Mouse (Mus musculus) liver, embryonic 13.5 days (tissue): ENCODE data around the gene Krr1. TPM values are rescaled to one million over a fixed set of nuclear protein-coding genes. Genes with fewer than 3 reads are reported as not detected.
A peak's percentile ranks its signal among the peaks of the same experiment; 100 is the strongest.

Experiments
- ATAC-seq: fragments of 200-750 bp; cut with Nextera tagmentation; 2 replicates; pipeline ENCODE4 v1.8.0; 2017; ENCODE audit warnings: low read depth, mild to moderate bottlenecking, moderate number of reproducible peaks, moderate library complexity
- DNase-seq: peaks from one replicate; pipeline ENCODE4 v3.0.0; 2022
- H3K27ac ChIP-seq: fragments of 300-500 bp; sonication (generic); 2 replicates; pipeline ENCODE4 v1.5.1; 2015; ENCODE audit warnings: moderate library complexity, mild to moderate bottlenecking, inconsistent platforms
- H3K27me3 ChIP-seq: fragments of 300-500 bp; sonication (generic); 2 replicates; pipeline ENCODE4 v1.6.1; 2015; ENCODE audit warnings: mild to moderate bottlenecking, inconsistent platforms
- H3K36me3 ChIP-seq: fragments of 300-500 bp; sonication (generic); 2 replicates; pipeline ENCODE4 v1.6.1; 2015; ENCODE audit warnings: mild to moderate bottlenecking, inconsistent platforms
- H3K4me1 ChIP-seq: fragments of 300-500 bp; sonication (generic); replicated peaks from 2 replicates; pipeline ENCODE4 v1.6.1; 2015; ENCODE audit warnings: inconsistent platforms
- H3K4me2 ChIP-seq: fragments of 300-500 bp; sonication (generic); 2 replicates; pipeline ENCODE4 v1.6.1; 2015; ENCODE audit warnings: inconsistent platforms, mild to moderate bottlenecking, moderate library complexity
- H3K4me3 ChIP-seq: fragments of 300-500 bp; sonication (generic); replicated peaks from 2 replicates; pipeline ENCODE4 v1.5.1; 2015; ENCODE audit warnings: mild to moderate bottlenecking, inconsistent platforms
- H3K9ac ChIP-seq: fragments of 300-500 bp; sonication (generic); 2 replicates; pipeline ENCODE4 v1.6.1; 2015; ENCODE audit warnings: mild to moderate bottlenecking, inconsistent platforms
- H3K9me3 ChIP-seq: fragments of 300-500 bp; sonication (generic); replicated peaks from 2 replicates; pipeline ENCODE4 v1.6.1; 2016; ENCODE audit warnings: inconsistent platforms
- WGBS: fragments of 180-500 bp; shearing (Covaris S2); methylation state at CpG from one replicate; pipeline ENCODE4 v1.1.7; 2015; ENCODE audit not compliant: insufficient replicate concordance; 5-methylcytosine and 5-hydroxymethylcytosine counted together
- polyA plus RNA-seq: library from polyadenylated mRNA; unstranded; fragments of >200 nt; fragmentation: Nextera tagmentation; extraction: Ambion mirVana; gene quantifications from 2 replicates; pipeline ENCODE4 v1.2.1, GENCODE M21; 2015

Krr1 gene
- polyA plus RNA-seq, 1 experiment from 2014 or later: 27.5 TPM

GRCm38 (mm10) chr10:111943026-111943425 is 29.4 kb upstream of the Krr1 start:
- no peaks in the 10 kb centered on the region for H3K9me3 ChIP-seq
- ATAC-seq (no peak), DNase-seq (no peak)
- H3K27ac ChIP-seq: no peak overlapping the region
- no peak overlapping the region for H3K4me3 ChIP-seq
- WGBS: 67% methylated on average over 7 of the region's 7 CpGs
- H3K9ac ChIP-seq: no peak overlapping the region
- no peaks in the 10 kb centered on the region for H3K36me3 ChIP-seq
- H3K4me1 ChIP-seq: no peaks in the 10 kb centered on the region
- H3K4me2 ChIP-seq: no peak overlapping the region
- H3K27me3 ChIP-seq: no peaks in the 10 kb centered on the region

GRCm38 (mm10) chr10:111945563-111945962 is 26.9 kb upstream of the Krr1 start:
- H3K27me3 ChIP-seq: no peaks in the 10 kb centered on the region
- ATAC-seq (no peak), DNase-seq (no peak)
- WGBS: 57% methylated on average over 3 of the region's 3 CpGs
- no peak overlapping the region for H3K4me3 ChIP-seq
- H3K9me3 ChIP-seq: no peaks in the 10 kb centered on the region
- no peaks in the 10 kb centered on the region for H3K4me1 ChIP-seq
- H3K27ac ChIP-seq: no peak overlapping the region
- no peaks in the 10 kb centered on the region for H3K36me3 ChIP-seq
- no peak overlapping the region for H3K4me2 ChIP-seq
- H3K9ac ChIP-seq: no peak overlapping the region

- no peaks in the 10 kb centered on the region for H3K4me1 ChIP-seq
- H3K4me2 ChIP-seq: no peak overlapping the region
- no peaks in the 10 kb centered on the region for H3K36me3 ChIP-seq
- H3K27ac ChIP-seq: no peak overlapping the region
- 86% methylated on average over 1 of the region's 1 CpGs for WGBS
- no peaks in the 10 kb centered on the region for H3K9me3 ChIP-seq
- no peak overlapping the region for H3K4me3 ChIP-seq
- DNase-seq (no peak), ATAC-seq (no peak)
- H3K9ac ChIP-seq: no peak overlapping the region
- H3K27me3 ChIP-seq: no peaks in the 10 kb centered on the region
Measured at GRCm38 (mm10) chr10:111948041-111948440, 24.4 kb upstream of the Krr1 start.

GRCm38 (mm10) chr10:111949008-111949407 is 23.5 kb upstream of the Krr1 start:
- Histone ChIP-seq H3K9me3 (no peaks in the 10 kb centered on the region), H3K36me3 (no peaks in the 10 kb centered on the region), H3K4me2 (no peak overlapping the region), H3K9ac (no peak overlapping the region), H3K27ac (no peak overlapping the region), H3K4me3 (no peak overlapping the region), H3K27me3 (no peaks in the 10 kb centered on the region), H3K4me1 (no peaks in the 10 kb centered on the region)
- DNase-seq: no peak
- no peak for ATAC-seq
- 58% methylated on average over 4 of the region's 4 CpGs for WGBS

GRCm38 (mm10) chr10:111955836-111956235 is 16.6 kb upstream of the Krr1 start:
- H3K4me1 ChIP-seq: no peaks in the 10 kb centered on the region
- H3K4me3 ChIP-seq: no peak overlapping the region
- ATAC-seq (no peak), DNase-seq (no peak)
- H3K36me3 ChIP-seq: no peaks in the 10 kb centered on the region
- WGBS: 64% methylated on average over 2 of the region's 2 CpGs
- H3K9ac ChIP-seq: no peak overlapping the region
- H3K27ac ChIP-seq: no peak overlapping the region
- H3K27me3 ChIP-seq: no peaks in the 10 kb centered on the region
- no peak overlapping the region for H3K4me2 ChIP-seq
- no peaks in the 10 kb centered on the region; the same call in 1 of the 2 replicates for H3K9me3 ChIP-seq

- DNase-seq: peak; percentile 9
- no peak overlapping the region for H3K4me2 ChIP-seq
Measured at GRCm38 (mm10) chr10:111957271-111958045, 15.0 kb upstream of the Krr1 start.

GRCm38 (mm10) chr10:111958046-111958421 is 14.4 kb upstream of the Krr1 start:
- DNase-seq: no peak
- Histone ChIP-seq H3K4me1 (no peaks in the 10 kb centered on the region), H3K36me3 (no peaks in the 10 kb centered on the region), H3K27ac (no peak overlapping the region), H3K9ac (no peak overlapping the region), H3K9me3 (no peaks in the 10 kb centered on the region; the same call in 1 of the 2 replicates), H3K27me3 (no peaks in the 10 kb centered on the region), H3K4me3 (no peak overlapping the region), H3K4me2 (no peak overlapping the region)
- 27% methylated on average over 4 of the region's 4 CpGs for WGBS
- ATAC-seq: no peak

More at GRCm38 (mm10) chr10:111957271-111958045, 15.0 kb upstream of the Krr1 start:
- no peak for ATAC-seq
- Histone ChIP-seq H3K4me1 (no peaks in the 10 kb centered on the region), H3K36me3 (no peaks in the 10 kb centered on the region), H3K27me3 (no peaks in the 10 kb centered on the region), H3K9me3 (no peaks in the 10 kb centered on the region; the same call in 1 of the 2 replicates), H3K4me3 (no peak overlapping the region), H3K27ac (no peak overlapping the region), H3K9ac (no peak overlapping the region)
- 54% methylated on average over 10 of the region's 10 CpGs for WGBS

GRCm38 (mm10) chr10:111959353-111959752 is 13.1 kb upstream of the Krr1 start:
- no peak overlapping the region for H3K27ac ChIP-seq
- no peak overlapping the region for H3K4me3 ChIP-seq
- H3K36me3 ChIP-seq: no peaks in the 10 kb centered on the region
- H3K4me2 ChIP-seq: no peak overlapping the region
- 54% methylated on average over 2 of the region's 2 CpGs for WGBS
- H3K27me3 ChIP-seq: no peaks in the 10 kb centered on the region
- no peaks in the 10 kb centered on the region for H3K4me1 ChIP-seq
- ATAC-seq: no peak
- no peak overlapping the region for H3K9ac ChIP-seq
- no peaks in the 10 kb centered on the region; the same call in 1 of the 2 replicates for H3K9me3 ChIP-seq
- DNase-seq: no peak

- no peaks in the 10 kb centered on the region for H3K4me1 ChIP-seq
- H3K4me3 ChIP-seq: no peak overlapping the region
- DNase-seq: no peak
- ATAC-seq: no peak
- H3K9ac ChIP-seq: no peak overlapping the region
- no peak overlapping the region for H3K4me2 ChIP-seq
- H3K36me3 ChIP-seq: no peaks in the 10 kb centered on the region
- 56% methylated on average over 6 of the region's 6 CpGs for WGBS
- no peaks in the 10 kb centered on the region; the same call in 1 of the 2 replicates for H3K9me3 ChIP-seq
- H3K27me3 ChIP-seq: no peaks in the 10 kb centered on the region
- no peak overlapping the region for H3K27ac ChIP-seq
Measured at GRCm38 (mm10) chr10:111960459-111960858, 12.0 kb upstream of the Krr1 start.

GRCm38 (mm10) chr10:111966394-111966793 is 6.1 kb upstream of the Krr1 start:
- ATAC-seq (no peak), DNase-seq (no peak)
- no peak overlapping the region for H3K4me3 ChIP-seq
- no peak overlapping the region for H3K27ac ChIP-seq
- no peaks in the 10 kb centered on the region for H3K4me1 ChIP-seq
- WGBS: 49% methylated on average over 4 of the region's 4 CpGs
- no peaks in the 10 kb centered on the region for H3K36me3 ChIP-seq
- no peaks in the 10 kb centered on the region for H3K9me3 ChIP-seq
- no peak overlapping the region for H3K4me2 ChIP-seq
- no peak overlapping the region for H3K9ac ChIP-seq
- H3K27me3 ChIP-seq: no peaks in the 10 kb centered on the region

GRCm38 (mm10) chr10:111971929-111972328 is 535 bp upstream of the Krr1 start:
- H3K27ac ChIP-seq: no peak overlapping the region
- H3K36me3 ChIP-seq: peaks cover 12% of the 10 kb centered on the region
- ATAC-seq: no peak
- H3K27me3 ChIP-seq: no peaks in the 10 kb centered on the region
- H3K9ac ChIP-seq: no peak overlapping the region
- H3K9me3 ChIP-seq: no peaks in the 10 kb centered on the region
- DNase-seq: no peak
- H3K4me1 ChIP-seq: peaks cover 14% of the 10 kb centered on the region
- peak overlapping the region; percentile 73; the same call in 1 of the 2 replicates for H3K4me2 ChIP-seq
- peak overlapping the region; percentile 91; the same call in 1 of the 2 replicates for H3K4me3 ChIP-seq
- WGBS: 64% methylated on average over 3 of the region's 3 CpGs

GRCm38 (mm10) chr10:111977584-111977983 is 5.1 kb downstream of the Krr1 start:
- ATAC-seq (no peak), DNase-seq (peak; percentile 26)
- peaks cover 14% of the 10 kb centered on the region for H3K4me1 ChIP-seq
- no peaks in the 10 kb centered on the region for H3K9me3 ChIP-seq
- H3K27me3 ChIP-seq: no peaks in the 10 kb centered on the region
- H3K4me2 ChIP-seq: no peak overlapping the region
- no peak overlapping the region for H3K9ac ChIP-seq
- no peak overlapping the region for H3K4me3 ChIP-seq
- no peak overlapping the region for H3K27ac ChIP-seq
- 38% methylated on average over 5 of the region's 5 CpGs for WGBS
- H3K36me3 ChIP-seq: peaks cover 58% of the 10 kb centered on the region
